Mouse (Mus musculus): ENCODE measurements at regions not wholly inside any gene's neighbourhood (a gene's known extent, or its start where the extent isn't known, plus 50 kb on each side); places are given as distances from the start of the nearest gene placed in this dataset.

DNA sequence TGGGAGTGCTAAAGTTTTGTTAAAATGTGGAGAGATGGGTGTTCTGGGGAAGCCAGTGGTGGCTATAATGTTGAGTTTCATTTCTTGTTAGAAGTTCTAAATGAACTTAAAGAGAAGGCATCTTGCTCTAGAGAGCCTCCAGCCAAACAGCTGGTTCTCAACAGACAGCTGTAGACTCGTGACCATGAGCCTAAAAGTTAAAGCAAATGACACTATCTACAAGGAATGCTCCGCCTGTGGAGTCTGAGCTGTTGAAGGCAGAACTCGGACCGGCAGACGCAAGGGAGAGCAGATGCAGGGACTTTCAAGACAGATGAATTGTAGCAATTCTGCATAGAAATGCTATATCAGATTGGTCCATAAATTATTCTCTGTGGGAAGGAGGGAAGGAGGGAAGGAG, 114.1 kb upstream of the Fn1 start:
- DNase-seq (ENCODE audit: low read depth, low spot score), result peak; percentile 44

DNA sequence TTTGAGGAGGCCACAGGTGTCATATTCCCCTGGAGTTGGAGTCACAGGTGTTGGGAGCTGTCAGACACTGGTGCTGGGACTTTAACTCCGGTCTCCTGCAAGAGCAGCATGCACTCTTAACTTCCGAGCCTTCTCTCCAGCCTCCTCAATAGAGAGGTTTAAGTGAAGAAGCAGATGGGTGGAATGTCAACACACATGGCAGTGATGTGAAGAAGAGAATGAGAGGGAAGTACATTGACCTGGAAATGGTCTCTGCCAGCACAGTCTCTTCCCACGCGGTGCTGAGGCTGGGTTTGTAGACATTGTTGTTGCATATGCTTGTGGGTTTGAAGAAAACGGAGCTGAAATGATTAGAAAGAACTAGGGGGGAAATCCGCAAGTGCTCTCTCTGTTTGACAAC, 112.0 kb upstream of the Fn1 start:
- no peak for DNase-seq (ENCODE audit: low read depth, low spot score)

DNA sequence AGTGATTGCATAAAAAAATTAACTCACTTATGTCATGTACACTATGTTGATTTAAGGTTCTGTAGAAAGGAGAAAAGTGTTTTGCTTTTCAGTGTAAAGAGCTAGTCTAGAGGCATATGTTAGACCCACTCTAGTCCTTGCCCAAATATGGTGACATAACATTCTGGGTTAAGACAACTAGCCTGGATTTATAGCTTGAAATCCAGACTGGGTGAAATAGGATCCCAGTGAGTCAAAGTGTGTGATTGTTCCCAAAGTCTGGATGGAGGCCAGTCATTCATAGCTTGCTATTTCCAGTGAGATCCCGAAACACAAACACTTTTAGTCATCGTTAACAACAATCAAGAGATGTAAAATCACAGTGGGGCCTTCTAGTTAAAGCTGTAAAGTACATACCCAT, 110.5 kb upstream of the Fn1 start:
- peak; percentile 97 for DNase-seq (ENCODE audit: low read depth, low spot score)

DNA sequence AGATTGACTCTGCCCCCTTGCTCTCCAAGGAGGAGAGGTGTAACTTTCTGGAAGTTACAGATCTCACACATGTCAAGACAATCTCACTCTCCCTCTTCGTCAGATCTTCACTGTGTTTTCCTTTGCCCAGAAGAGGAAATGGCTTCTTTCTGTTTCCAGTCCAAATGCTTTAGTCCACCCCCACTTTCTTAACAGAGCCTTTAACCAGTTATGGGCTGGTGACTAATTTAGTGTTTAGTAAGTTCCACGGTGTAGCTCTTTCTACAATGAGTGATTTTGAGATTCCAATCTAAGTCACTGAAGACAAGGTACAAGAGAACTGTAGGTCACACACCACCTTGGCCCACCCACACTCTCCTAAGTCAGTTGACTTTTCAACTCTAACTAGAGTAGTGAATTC, 107.3 kb upstream of the Fn1 start:
- DNase-seq (ENCODE audit: low read depth, low spot score), result no peak

DNA sequence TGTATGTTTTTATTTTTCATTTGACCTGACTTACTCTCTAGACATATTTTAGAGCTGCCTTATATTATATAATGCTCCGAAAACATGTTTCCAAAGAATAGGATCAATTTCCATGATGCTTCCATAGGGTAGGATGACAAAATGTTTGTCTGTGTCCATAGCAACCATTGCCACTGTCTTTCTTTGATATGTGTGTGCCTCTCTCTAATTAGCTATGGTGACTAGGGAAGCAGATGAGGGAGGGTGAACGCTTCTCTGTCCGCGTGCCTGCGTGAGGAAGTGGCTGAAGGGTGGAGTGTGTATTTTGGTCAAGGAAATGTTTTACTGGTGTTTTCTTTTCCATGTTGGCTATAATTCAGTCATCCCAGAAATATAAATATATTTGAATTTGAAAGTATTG, 104.2 kb upstream of the Fn1 start:
- DNase-seq (ENCODE audit: low read depth, low spot score), result no peak

GRCm38 (mm10) chr1:71756159-71756558, 103.2 kb upstream of the Fn1 start:
- peak; percentile 53 for DNase-seq (ENCODE audit: low read depth, low spot score)

GRCm38 (mm10) chr1:71755435-71755834, 102.4 kb upstream of the Fn1 start:
- DNase-seq (ENCODE audit: low read depth, low spot score), result peak; percentile 90

GRCm38 (mm10) chr1:71752351-71752750, 99.4 kb upstream of the Fn1 start:
- peak; percentile 92 for DNase-seq (ENCODE audit: low read depth, low spot score)

GRCm38 (mm10) chr1:71751601-71752000, 98.6 kb upstream of the Fn1 start:
- DNase-seq (ENCODE audit: low read depth, low spot score), result peak; percentile 73

- DNase-seq (ENCODE audit: low read depth, low spot score), result no peak
Observed at GRCm38 (mm10) chr1:71735606-71736005, 82.6 kb upstream of the Fn1 start.

GRCm38 (mm10) chr1:71731623-71732022, 78.6 kb upstream of the Fn1 start:
- no peak for DNase-seq (ENCODE audit: low read depth, low spot score)

- DNase-seq (ENCODE audit: low read depth, low spot score), result no peak
Observed at GRCm38 (mm10) chr1:71731011-71731410, 78.0 kb upstream of the Fn1 start.

GRCm38 (mm10) chr1:71728852-71729347, 75.9 kb upstream of the Fn1 start:
- peak; percentile 14 for DNase-seq (ENCODE audit: low read depth, low spot score)

DNA sequence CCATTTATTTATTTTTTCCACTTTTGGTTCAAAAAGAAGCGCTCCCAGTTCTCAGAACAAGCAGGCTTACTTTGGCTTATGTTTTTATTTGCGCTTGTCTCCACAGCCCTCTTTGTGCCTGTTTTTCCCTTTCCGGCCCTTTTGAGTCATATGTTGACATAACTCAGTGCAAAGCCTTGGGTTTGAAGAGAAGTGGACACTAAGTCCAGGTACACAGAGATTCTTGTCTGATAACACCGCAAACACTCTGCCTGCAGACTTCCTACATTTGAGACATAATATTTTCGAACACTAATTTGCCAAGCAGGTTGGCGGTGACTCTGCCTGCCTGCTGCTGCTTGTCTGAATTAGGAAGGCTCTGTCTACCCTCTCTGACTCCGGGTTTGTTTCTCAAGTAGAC, 70.8 kb upstream of the Fn1 start:
- no peak for DNase-seq (ENCODE audit: low read depth, low spot score)

DNA sequence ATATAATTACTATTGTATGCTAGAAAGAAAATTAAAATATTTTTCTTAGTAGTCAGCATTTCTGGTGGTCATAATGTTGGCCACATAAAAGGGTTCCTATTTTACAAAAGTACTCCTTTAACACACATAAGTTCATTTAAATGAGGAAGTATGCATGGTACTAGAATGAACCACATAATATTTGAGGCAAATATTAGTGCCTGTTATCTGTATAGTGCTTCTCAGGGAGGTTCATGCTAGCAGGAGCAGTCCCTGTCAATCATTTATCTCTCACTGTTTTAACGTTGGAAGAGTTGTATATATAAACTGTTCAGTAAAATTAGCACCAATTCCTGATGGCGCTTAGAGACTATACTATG, 70.0 kb upstream of the Fn1 start:
- no peak for DNase-seq (ENCODE audit: low read depth, low spot score)

GRCm38 (mm10) chr1:71722211-71723038, 69.4 kb upstream of the Fn1 start:
- DNase-seq (ENCODE audit: low read depth, low spot score), result peak; percentile 9

All from 3T3-L1 (cell line).